Mouse (Mus musculus): ENCODE measurements at regions not wholly inside any gene's neighbourhood (a gene's known extent, or its start where the extent isn't known, plus 50 kb on each side); places are given as distances from the start of the nearest gene placed in this dataset.

- no peak overlapping the region for H3K9ac ChIP-seq (ENCODE audit: low read depth, low read length)
- 85% methylated on average over 8 of the region's 8 CpGs for WGBS
- H3K4me1 ChIP-seq (ENCODE audit: control insufficient read depth, insufficient read depth, low read length) = no peaks in the 10 kb centered on the region
- no peaks in the 10 kb centered on the region for H3K27me3 ChIP-seq (replicated peaks; ENCODE audit: control insufficient read depth, insufficient read depth, low read length)
- H3K4me3 ChIP-seq (ENCODE audit: low read depth, low read length) = no peak overlapping the region
- H3K27ac ChIP-seq (replicated peaks; ENCODE audit: low read depth, low read length) = no peak overlapping the region
- H3K9me3 ChIP-seq (ENCODE audit: control insufficient read depth, low read length) = no peaks in the 10 kb centered on the region
- no peaks in the 10 kb centered on the region for H3K36me3 ChIP-seq (ENCODE audit: control insufficient read depth, insufficient read depth, low read length)
- DNase-seq (ENCODE audit: low spot score) = no peak
- no peak for ATAC-seq (ENCODE audit: low read depth)
- no peak overlapping the region for H3K4me2 ChIP-seq (ENCODE audit: low read depth, low read length)
These were observed 86.2 kb upstream of the Rcn1 start for GRCm38 (mm10) chr2:105485286-105485685.

GRCm38 (mm10) chr2:105495796-105496195 lies 96.7 kb upstream of the Rcn1 start:
- ATAC-seq (ENCODE audit: low read depth) (no peak), DNase-seq (ENCODE audit: low spot score) (no peak)
- Histone ChIP-seq H3K4me3 (ENCODE audit: low read depth, low read length) (no peak overlapping the region), H3K27ac (replicated peaks; ENCODE audit: low read depth, low read length) (no peak overlapping the region), H3K9me3 (ENCODE audit: control insufficient read depth, low read length) (no peaks in the 10 kb centered on the region), H3K36me3 (ENCODE audit: control insufficient read depth, insufficient read depth, low read length) (no peaks in the 10 kb centered on the region), H3K4me2 (ENCODE audit: low read depth, low read length) (no peak overlapping the region), H3K9ac (ENCODE audit: low read depth, low read length) (no peak overlapping the region), H3K4me1 (ENCODE audit: control insufficient read depth, insufficient read depth, low read length) (no peaks in the 10 kb centered on the region), H3K27me3 (replicated peaks; ENCODE audit: control insufficient read depth, insufficient read depth, low read length) (no peaks in the 10 kb centered on the region)
- WGBS = 75% methylated on average over 13 of the region's 13 CpGs

GRCm38 (mm10) chr2:105504197-105504596 lies 105.1 kb upstream of the Rcn1 start:
- ATAC-seq (ENCODE audit: low read depth) (no peak), DNase-seq (ENCODE audit: low spot score) (no peak)
- Histone ChIP-seq H3K4me2 (ENCODE audit: low read depth, low read length) (no peak overlapping the region), H3K9ac (ENCODE audit: low read depth, low read length) (no peak overlapping the region), H3K9me3 (ENCODE audit: control insufficient read depth, low read length) (no peaks in the 10 kb centered on the region), H3K4me3 (ENCODE audit: low read depth, low read length) (no peak overlapping the region), H3K4me1 (ENCODE audit: control insufficient read depth, insufficient read depth, low read length) (no peaks in the 10 kb centered on the region), H3K27me3 (replicated peaks; ENCODE audit: control insufficient read depth, insufficient read depth, low read length) (no peaks in the 10 kb centered on the region), H3K27ac (replicated peaks; ENCODE audit: low read depth, low read length) (no peak overlapping the region), H3K36me3 (ENCODE audit: control insufficient read depth, insufficient read depth, low read length) (no peaks in the 10 kb centered on the region)
- 49% methylated on average over 2 of the region's 2 CpGs for WGBS

- Histone ChIP-seq H3K4me2 (ENCODE audit: low read depth, low read length) (no peak overlapping the region), H3K9me3 (ENCODE audit: control insufficient read depth, low read length) (no peaks in the 10 kb centered on the region), H3K4me1 (ENCODE audit: control insufficient read depth, insufficient read depth, low read length) (no peaks in the 10 kb centered on the region), H3K27ac (replicated peaks; ENCODE audit: low read depth, low read length) (no peak overlapping the region), H3K9ac (ENCODE audit: low read depth, low read length) (no peak overlapping the region), H3K4me3 (ENCODE audit: low read depth, low read length) (no peak overlapping the region), H3K27me3 (replicated peaks; ENCODE audit: control insufficient read depth, insufficient read depth, low read length) (no peaks in the 10 kb centered on the region), H3K36me3 (ENCODE audit: control insufficient read depth, insufficient read depth, low read length) (no peaks in the 10 kb centered on the region)
- ATAC-seq (ENCODE audit: low read depth) = no peak
- 80% methylated on average over 4 of the region's 4 CpGs for WGBS
- no peak for DNase-seq (ENCODE audit: low spot score)
These were observed 106.4 kb upstream of the Rcn1 start for GRCm38 (mm10) chr2:105505554-105505953.

GRCm38 (mm10) chr2:105507160-105507559 lies 108.0 kb upstream of the Rcn1 start:
- no peak overlapping the region for H3K9ac ChIP-seq (ENCODE audit: low read depth, low read length)
- no peaks in the 10 kb centered on the region for H3K36me3 ChIP-seq (ENCODE audit: control insufficient read depth, insufficient read depth, low read length)
- no peaks in the 10 kb centered on the region for H3K27me3 ChIP-seq (replicated peaks; ENCODE audit: control insufficient read depth, insufficient read depth, low read length)
- WGBS = 55% methylated on average over 4 of the region's 4 CpGs
- no peak for DNase-seq (ENCODE audit: low spot score)
- no peak overlapping the region for H3K4me2 ChIP-seq (ENCODE audit: low read depth, low read length)
- no peak overlapping the region for H3K27ac ChIP-seq (replicated peaks; ENCODE audit: low read depth, low read length)
- H3K9me3 ChIP-seq (ENCODE audit: control insufficient read depth, low read length) = no peaks in the 10 kb centered on the region
- no peaks in the 10 kb centered on the region for H3K4me1 ChIP-seq (ENCODE audit: control insufficient read depth, insufficient read depth, low read length)
- ATAC-seq (ENCODE audit: low read depth) = no peak
- H3K4me3 ChIP-seq (ENCODE audit: low read depth, low read length) = no peak overlapping the region

GRCm38 (mm10) chr2:105510816-105511215 lies 111.7 kb upstream of the Rcn1 start:
- H3K4me1 ChIP-seq (ENCODE audit: control insufficient read depth, insufficient read depth, low read length) = no peaks in the 10 kb centered on the region
- no peak overlapping the region for H3K4me3 ChIP-seq (ENCODE audit: low read depth, low read length)
- H3K27ac ChIP-seq (replicated peaks; ENCODE audit: low read depth, low read length) = no peak overlapping the region
- WGBS = 85% methylated on average over 4 of the region's 4 CpGs
- H3K9me3 ChIP-seq (ENCODE audit: control insufficient read depth, low read length) = no peaks in the 10 kb centered on the region
- H3K27me3 ChIP-seq (replicated peaks; ENCODE audit: control insufficient read depth, insufficient read depth, low read length) = no peaks in the 10 kb centered on the region
- H3K9ac ChIP-seq (ENCODE audit: low read depth, low read length) = no peak overlapping the region
- H3K36me3 ChIP-seq (ENCODE audit: control insufficient read depth, insufficient read depth, low read length) = no peaks in the 10 kb centered on the region
- H3K4me2 ChIP-seq (ENCODE audit: low read depth, low read length) = no peak overlapping the region
- no peak for DNase-seq (ENCODE audit: low spot score)
- no peak for ATAC-seq (ENCODE audit: low read depth)

- Histone ChIP-seq H3K27ac (replicated peaks; ENCODE audit: low read depth, low read length) (no peak overlapping the region), H3K9ac (ENCODE audit: low read depth, low read length) (no peak overlapping the region), H3K4me3 (ENCODE audit: low read depth, low read length) (no peak overlapping the region), H3K4me1 (ENCODE audit: control insufficient read depth, insufficient read depth, low read length) (no peaks in the 10 kb centered on the region), H3K4me2 (ENCODE audit: low read depth, low read length) (no peak overlapping the region), H3K36me3 (ENCODE audit: control insufficient read depth, insufficient read depth, low read length) (no peaks in the 10 kb centered on the region), H3K27me3 (replicated peaks; ENCODE audit: control insufficient read depth, insufficient read depth, low read length) (no peaks in the 10 kb centered on the region), H3K9me3 (ENCODE audit: control insufficient read depth, low read length) (no peaks in the 10 kb centered on the region)
- ATAC-seq (ENCODE audit: low read depth) = no peak
- no peak for DNase-seq (ENCODE audit: low spot score)
- WGBS = 26% methylated on average over 4 of the region's 4 CpGs
These were observed 112.6 kb upstream of the Rcn1 start for GRCm38 (mm10) chr2:105511690-105512089.

- ATAC-seq (ENCODE audit: low read depth) = no peak
These were observed 115.1 kb upstream of the Rcn1 start for GRCm38 (mm10) chr2:105514226-105514625.

GRCm38 (mm10) chr2:105514881-105515280 lies 115.8 kb upstream of the Rcn1 start:
- H3K27ac ChIP-seq (replicated peaks; ENCODE audit: low read depth, low read length) = no peak overlapping the region
- no peak overlapping the region for H3K9ac ChIP-seq (ENCODE audit: low read depth, low read length)
- no peaks in the 10 kb centered on the region for H3K4me1 ChIP-seq (ENCODE audit: control insufficient read depth, insufficient read depth, low read length)
- ATAC-seq (ENCODE audit: low read depth) (no peak), DNase-seq (ENCODE audit: low spot score) (peak; percentile 22)
- H3K9me3 ChIP-seq (ENCODE audit: control insufficient read depth, low read length) = no peaks in the 10 kb centered on the region
- no peak overlapping the region for H3K4me3 ChIP-seq (ENCODE audit: low read depth, low read length)
- no peak overlapping the region for H3K4me2 ChIP-seq (ENCODE audit: low read depth, low read length)
- H3K36me3 ChIP-seq (ENCODE audit: control insufficient read depth, insufficient read depth, low read length) = no peaks in the 10 kb centered on the region
- WGBS = 84% methylated on average over 3 of the region's 3 CpGs
- H3K27me3 ChIP-seq (replicated peaks; ENCODE audit: control insufficient read depth, insufficient read depth, low read length) = no peaks in the 10 kb centered on the region

More at GRCm38 (mm10) chr2:105514226-105514625, 115.1 kb upstream of the Rcn1 start:
- Histone ChIP-seq H3K27me3 (replicated peaks; ENCODE audit: control insufficient read depth, insufficient read depth, low read length) (no peaks in the 10 kb centered on the region), H3K9me3 (ENCODE audit: control insufficient read depth, low read length) (no peaks in the 10 kb centered on the region), H3K4me1 (ENCODE audit: control insufficient read depth, insufficient read depth, low read length) (no peaks in the 10 kb centered on the region), H3K36me3 (ENCODE audit: control insufficient read depth, insufficient read depth, low read length) (no peaks in the 10 kb centered on the region), H3K9ac (ENCODE audit: low read depth, low read length) (no peak overlapping the region), H3K4me2 (ENCODE audit: low read depth, low read length) (no peak overlapping the region), H3K4me3 (ENCODE audit: low read depth, low read length) (no peak overlapping the region), H3K27ac (replicated peaks; ENCODE audit: low read depth, low read length) (no peak overlapping the region)
- 83% methylated on average over 1 of the region's 1 CpGs for whole genome bisulfite sequencing
- no peak for DNase-seq (ENCODE audit: low spot score)

All from embryonic facial prominence, embryonic 14.5 days (tissue).